Mouse (Mus musculus): Measurements from ENCODE around the gene Tcf15. TPM values are rescaled to one million over a fixed set of nuclear protein-coding genes. Genes with fewer than 3 reads are reported as not detected.
A peak's percentile ranks its signal among the peaks of the same experiment; 100 is the strongest.

Tcf15 gene
- polyA plus RNA-seq, 1 experiment from 2014 or later: 7.4 TPM

- peaks cover 6% of the 10 kb centered on the region; the same call in 1 of the 2 replicates for H3K9me3 ChIP-seq
- H3K4me1 ChIP-seq (replicated peaks): peaks cover 12% of the 10 kb centered on the region
- 0 out of 2 replicates have a peak, but pooled peaks have one; percentile 19 for ATAC-seq (ENCODE audit: low read depth)
- 0 out of 2 replicates have a peak overlapping the region, but pooled peaks have one; percentile 6 for H3K4me3 ChIP-seq
- H3K27me3 ChIP-seq: no peaks in the 10 kb centered on the region
- 7% methylated on average over 24 of the region's 24 CpGs for WGBS
- peak overlapping the region; percentile 41 for H3K4me2 ChIP-seq
- H3K36me3 ChIP-seq: no peaks in the 10 kb centered on the region
- H3K9ac ChIP-seq: peak overlapping the region; percentile 47; the same call in 1 of the 2 replicates
- no peak overlapping the region for H3K27ac ChIP-seq (replicated peaks)
Measured at GRCm38 (mm10) chr2:152177162-152177805, 33.9 kb downstream of the Tcf15 start.

- Histone ChIP-seq H3K4me2 (no peak overlapping the region), H3K27me3 (no peaks in the 10 kb centered on the region), H3K9ac (no peak overlapping the region), H3K9me3 (peaks cover 6% of the 10 kb centered on the region; the same call in 1 of the 2 replicates), H3K4me1 (replicated peaks) (peaks cover 12% of the 10 kb centered on the region), H3K4me3 (no peak overlapping the region), H3K27ac (replicated peaks) (no peak overlapping the region), H3K36me3 (no peaks in the 10 kb centered on the region)
- WGBS: 69% methylated on average over 6 of the region's 6 CpGs
- no peak for ATAC-seq (ENCODE audit: low read depth)
Measured at GRCm38 (mm10) chr2:152177806-152178170, 34.4 kb downstream of the Tcf15 start.

DNA sequence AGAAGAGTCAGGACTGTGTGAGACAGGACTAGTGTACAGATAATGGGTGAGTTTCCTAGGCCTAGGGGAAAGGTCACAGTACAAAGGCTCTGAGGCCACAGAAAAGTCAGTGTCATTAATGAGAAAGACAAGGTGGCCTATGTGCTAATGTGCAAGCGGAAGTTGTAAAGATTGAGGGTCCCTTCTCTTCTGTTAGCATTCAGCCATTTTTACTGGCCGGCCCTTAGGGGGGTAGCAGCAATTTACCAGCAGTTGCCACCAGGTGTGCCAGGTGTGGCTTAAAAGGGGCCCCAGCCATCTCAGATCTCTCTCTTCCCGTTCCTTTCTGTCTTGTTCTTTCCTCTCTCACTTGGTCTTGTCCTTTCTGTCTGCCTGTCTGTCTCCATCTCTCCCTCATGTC is 35.0 kb downstream of the Tcf15 start:
- 78% methylated on average over 3 of the region's 3 CpGs for WGBS
- peaks cover 6% of the 10 kb centered on the region; the same call in 1 of the 2 replicates for H3K9me3 ChIP-seq
- ATAC-seq (ENCODE audit: low read depth): no peak

GRCm38 (mm10) chr2:152179301-152179700 is 35.9 kb downstream of the Tcf15 start:
- WGBS: 77% methylated on average over 2 of the region's 2 CpGs
- peaks cover 12% of the 10 kb centered on the region for H3K4me1 ChIP-seq (replicated peaks)
- no peak for ATAC-seq (ENCODE audit: low read depth)

More for the DNA sequence above, 35.0 kb downstream of the Tcf15 start:
- H3K27ac ChIP-seq (replicated peaks): no peak overlapping the region
- no peaks in the 10 kb centered on the region for H3K27me3 ChIP-seq
- no peak overlapping the region for H3K4me3 ChIP-seq
- peaks cover 12% of the 10 kb centered on the region for H3K4me1 ChIP-seq (replicated peaks)
- no peak overlapping the region for H3K9ac ChIP-seq
- H3K36me3 ChIP-seq: no peaks in the 10 kb centered on the region
- H3K4me2 ChIP-seq: no peak overlapping the region

GRCm38 (mm10) chr2:152180323-152180722 is 37.0 kb downstream of the Tcf15 start:
- Histone ChIP-seq H3K4me3 (no peak overlapping the region), H3K4me1 (replicated peaks) (peaks cover 12% of the 10 kb centered on the region), H3K9me3 (peaks cover 4% of the 10 kb centered on the region; the same call in 1 of the 2 replicates), H3K36me3 (no peaks in the 10 kb centered on the region), H3K4me2 (no peak overlapping the region), H3K27ac (replicated peaks) (no peak overlapping the region), H3K9ac (no peak overlapping the region), H3K27me3 (no peaks in the 10 kb centered on the region)
- ATAC-seq (ENCODE audit: low read depth): no peak
- 63% methylated on average over 6 of the region's 6 CpGs for WGBS

More at GRCm38 (mm10) chr2:152179301-152179700, 35.9 kb downstream of the Tcf15 start:
- H3K27me3 ChIP-seq: no peaks in the 10 kb centered on the region
- H3K27ac ChIP-seq (replicated peaks): no peak overlapping the region
- no peak overlapping the region for H3K4me3 ChIP-seq
- H3K9ac ChIP-seq: no peak overlapping the region
- H3K36me3 ChIP-seq: no peaks in the 10 kb centered on the region
- peaks cover 6% of the 10 kb centered on the region; the same call in 1 of the 2 replicates for H3K9me3 ChIP-seq
- no peak overlapping the region for H3K4me2 ChIP-seq

DNA sequence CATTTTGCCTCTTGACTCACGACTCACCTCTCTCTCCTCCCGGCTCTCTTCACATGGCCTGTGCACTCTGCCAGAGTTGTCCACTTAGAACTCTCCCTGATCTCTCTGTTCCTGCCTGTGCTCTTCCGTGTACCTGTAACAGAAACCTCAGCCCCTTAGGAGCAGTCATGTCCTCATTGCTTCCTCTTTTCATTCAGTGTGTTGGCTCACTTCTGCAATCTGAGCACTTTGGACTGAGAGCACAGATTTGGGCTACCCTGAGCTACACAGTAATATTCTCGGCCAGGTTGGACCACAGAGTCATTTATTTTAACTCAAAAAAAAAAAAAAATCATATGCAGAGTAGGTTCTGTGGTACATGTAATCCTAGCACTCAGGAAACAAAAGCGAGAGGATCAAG is 43.8 kb downstream of the Tcf15 start:
- no peaks in the 10 kb centered on the region for H3K36me3 ChIP-seq
- H3K4me3 ChIP-seq: no peak overlapping the region
- no peaks in the 10 kb centered on the region for H3K27me3 ChIP-seq
- H3K9me3 ChIP-seq: no peaks in the 10 kb centered on the region
- H3K9ac ChIP-seq: no peak overlapping the region
- no peak for ATAC-seq (ENCODE audit: low read depth)
- no peak overlapping the region for H3K4me2 ChIP-seq
- H3K4me1 ChIP-seq (replicated peaks): no peaks in the 10 kb centered on the region
- WGBS: 84% methylated on average over 5 of the region's 5 CpGs
- no peak overlapping the region for H3K27ac ChIP-seq (replicated peaks)

- WGBS: 78% methylated on average over 7 of the region's 7 CpGs
- no peak overlapping the region for H3K9ac ChIP-seq
- no peak overlapping the region for H3K27ac ChIP-seq (replicated peaks)
- H3K4me3 ChIP-seq: no peak overlapping the region
- no peak overlapping the region for H3K4me2 ChIP-seq
- no peaks in the 10 kb centered on the region for H3K9me3 ChIP-seq
- H3K36me3 ChIP-seq: no peaks in the 10 kb centered on the region
- H3K4me1 ChIP-seq (replicated peaks): no peaks in the 10 kb centered on the region
- H3K27me3 ChIP-seq: no peaks in the 10 kb centered on the region
- no peak for ATAC-seq (ENCODE audit: low read depth)
Measured at GRCm38 (mm10) chr2:152189213-152189612, 45.9 kb downstream of the Tcf15 start.

DNA sequence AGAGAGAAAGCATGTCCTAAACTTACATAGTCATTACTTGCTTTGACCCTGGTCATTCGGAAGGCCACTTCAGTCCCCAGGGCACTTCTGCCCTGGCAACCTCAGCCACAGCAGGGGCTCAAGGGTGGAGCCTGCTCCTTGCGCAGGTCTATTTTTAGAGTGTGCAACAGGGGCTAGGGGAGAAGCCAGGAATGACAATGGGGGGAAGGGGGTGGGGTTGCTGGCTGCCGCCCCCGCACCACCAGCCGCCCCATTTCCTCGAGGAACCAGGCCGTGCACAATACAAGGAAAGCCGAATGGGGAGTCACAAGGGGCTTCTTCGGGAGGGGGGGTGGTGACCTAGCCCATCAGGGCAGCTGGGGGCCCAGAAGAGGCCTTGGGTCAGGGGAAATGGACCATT is 46.3 kb downstream of the Tcf15 start:
- H3K27me3 ChIP-seq: no peaks in the 10 kb centered on the region
- no peak overlapping the region for H3K4me3 ChIP-seq
- 61% methylated on average over 9 of the region's 9 CpGs for WGBS
- H3K4me1 ChIP-seq (replicated peaks): no peaks in the 10 kb centered on the region
- no peak for ATAC-seq (ENCODE audit: low read depth)
- no peak overlapping the region for H3K27ac ChIP-seq (replicated peaks)
- H3K9me3 ChIP-seq: no peaks in the 10 kb centered on the region
- no peaks in the 10 kb centered on the region for H3K36me3 ChIP-seq
- H3K4me2 ChIP-seq: no peak overlapping the region
- no peak overlapping the region for H3K9ac ChIP-seq

DNA sequence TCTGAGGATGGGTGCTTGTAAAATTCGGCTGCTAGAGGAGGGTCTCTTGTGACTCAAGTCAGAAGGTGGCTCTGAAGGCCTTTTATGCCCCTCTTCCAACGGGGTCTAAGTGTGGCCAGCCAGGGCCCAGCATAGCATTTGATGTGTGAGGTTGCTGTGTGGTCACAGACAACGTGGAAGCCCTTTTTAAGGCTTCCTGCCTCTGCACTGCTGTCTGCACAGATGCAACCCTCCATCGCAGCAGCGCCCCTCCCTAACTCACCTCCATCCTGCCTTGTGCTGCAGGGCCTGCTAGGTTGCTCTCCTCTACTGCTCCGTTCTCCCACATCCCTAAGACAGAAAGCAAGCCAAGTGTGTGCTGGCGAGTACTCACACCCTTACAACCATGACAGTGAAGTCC is 46.8 kb downstream of the Tcf15 start:
- 73% methylated on average over 7 of the region's 7 CpGs for WGBS
- no peaks in the 10 kb centered on the region for H3K9me3 ChIP-seq
- no peak for ATAC-seq (ENCODE audit: low read depth)
- H3K9ac ChIP-seq: no peak overlapping the region
- no peaks in the 10 kb centered on the region for H3K4me1 ChIP-seq (replicated peaks)
- H3K4me2 ChIP-seq: no peak overlapping the region
- no peaks in the 10 kb centered on the region for H3K36me3 ChIP-seq
- no peak overlapping the region for H3K4me3 ChIP-seq
- no peaks in the 10 kb centered on the region for H3K27me3 ChIP-seq
- no peak overlapping the region for H3K27ac ChIP-seq (replicated peaks)

GRCm38 (mm10) chr2:152192591-152193345 is 49.4 kb downstream of the Tcf15 start:
- Histone ChIP-seq H3K27ac (replicated peaks) (no peak overlapping the region), H3K4me1 (replicated peaks) (peaks cover 6% of the 10 kb centered on the region; the same call in 1 of the 2 replicates), H3K9ac (no peak overlapping the region), H3K4me3 (no peak overlapping the region), H3K27me3 (no peaks in the 10 kb centered on the region), H3K4me2 (no peak overlapping the region), H3K9me3 (no peaks in the 10 kb centered on the region), H3K36me3 (no peaks in the 10 kb centered on the region)
- 72% methylated on average over 13 of the region's 13 CpGs for WGBS
- no peak for ATAC-seq (ENCODE audit: low read depth)

DNA sequence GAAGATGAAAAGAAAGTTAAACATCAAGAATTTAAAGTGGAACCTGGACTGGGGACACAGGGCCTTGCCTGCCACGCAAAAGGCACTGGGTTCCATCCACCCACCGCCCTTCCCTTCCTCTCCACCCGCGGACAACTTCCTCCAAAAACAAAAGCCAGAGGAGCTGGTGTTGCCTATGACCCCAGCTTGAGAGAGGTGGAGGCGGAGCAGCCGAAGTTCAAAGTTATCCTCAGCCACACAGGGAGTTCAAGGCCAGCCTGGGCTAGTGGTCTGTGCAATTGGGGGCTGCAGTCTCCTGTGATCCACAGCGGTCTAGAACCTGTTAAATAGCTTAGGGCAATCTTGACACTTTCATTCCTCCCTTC is 50.0 kb downstream of the Tcf15 start:
- H3K9ac ChIP-seq: no peak overlapping the region
- 76% methylated on average over 7 of the region's 7 CpGs for WGBS
- H3K27ac ChIP-seq (replicated peaks): no peak overlapping the region
- no peaks in the 10 kb centered on the region for H3K9me3 ChIP-seq
- H3K4me1 ChIP-seq (replicated peaks): peaks cover 6% of the 10 kb centered on the region; the same call in 1 of the 2 replicates
- H3K27me3 ChIP-seq: no peaks in the 10 kb centered on the region
- no peak overlapping the region for H3K4me2 ChIP-seq
- H3K4me3 ChIP-seq: no peak overlapping the region
- no peaks in the 10 kb centered on the region for H3K36me3 ChIP-seq
- ATAC-seq (ENCODE audit: low read depth): no peak

GRCm38 (mm10) chr2:152194586-152194985 is 51.2 kb downstream of the Tcf15 start:
- WGBS: 85% methylated on average over 2 of the region's 2 CpGs
- Histone ChIP-seq H3K36me3 (no peaks in the 10 kb centered on the region), H3K9me3 (no peaks in the 10 kb centered on the region), H3K27ac (replicated peaks) (no peak overlapping the region), H3K9ac (no peak overlapping the region), H3K4me3 (no peak overlapping the region), H3K27me3 (no peaks in the 10 kb centered on the region), H3K4me2 (no peak overlapping the region), H3K4me1 (replicated peaks) (peaks cover 6% of the 10 kb centered on the region; the same call in 1 of the 2 replicates)
- no peak for ATAC-seq (ENCODE audit: low read depth)

Data from neural tube, embryonic 13.5 days (tissue).